Mouse (Mus musculus) C2C12 (cell line): ENCODE measurements around the gene Ugt1a6b. TPM values are rescaled to one million over a fixed set of nuclear protein-coding genes. Genes with fewer than 3 reads are reported as not detected.
"Not testable (repeated sequence)": the region's sequence is repeated elsewhere in the genome, so short reads cannot be mapped to it uniquely, and the experiment has no call there.

ENCODE experiments used
- H3K27me3 ChIP-seq: one replicate; pipeline ENCODE4 v1.6.1; 2011; ENCODE audit not compliant: control insufficient read depth, insufficient read depth, insufficient read length
- H3K36me3 ChIP-seq: one replicate; pipeline ENCODE4 v1.6.1; 2011; ENCODE audit not compliant: control insufficient read depth, insufficient read depth
- H3K4me3 ChIP-seq: one replicate; pipeline ENCODE4 v1.5.1; 2011; ENCODE audit warnings: mild to moderate bottlenecking, control low read depth; ENCODE audit not compliant: poor library complexity, insufficient read depth, severe bottlenecking
- H3K79me2 ChIP-seq: one replicate; pipeline ENCODE4 v1.6.1; 2011; ENCODE audit not compliant: control insufficient read depth, insufficient read depth
- H3K79me3 ChIP-seq: one replicate; pipeline ENCODE4 v1.6.1; 2011; ENCODE audit warnings: low read depth, control low read depth
- H3ac ChIP-seq: one replicate; pipeline ENCODE3; 2011; ENCODE audit warnings: low read depth; ENCODE audit not compliant: control insufficient read depth, insufficient read length
- CEBPB ChIP-seq: IDR thresholded peaks from one replicate; pipeline ENCODE4 v1.6.1; 2011; ENCODE audit warnings: low read depth, mild to moderate bottlenecking, control low read depth, moderate library complexity
- CTCF ChIP-seq: IDR thresholded peaks from one replicate; pipeline ENCODE4 v1.5.1; 2011; ENCODE audit not compliant: control insufficient read depth, insufficient read depth, insufficient read length
- FOSL1 ChIP-seq: IDR thresholded peaks from one replicate; pipeline ENCODE4 v1.8.0; 2011; ENCODE audit warnings: mild to moderate bottlenecking, low read length; ENCODE audit not compliant: poor library complexity, insufficient read depth, severe bottlenecking
- MAX ChIP-seq: IDR thresholded peaks from one replicate; pipeline ENCODE4 v1.6.1; 2011; ENCODE audit warnings: mild to moderate bottlenecking, control low read depth
- MYOD1 ChIP-seq: IDR thresholded peaks from one replicate; pipeline ENCODE4 v1.6.1; 2011; ENCODE audit warnings: low read depth; ENCODE audit not compliant: control insufficient read depth, insufficient read length
- MYOG ChIP-seq: IDR thresholded peaks from one replicate; pipeline ENCODE4 v1.6.1; 2011; ENCODE audit not compliant: control insufficient read depth, insufficient read length; ENCODE audit errors: extremely low read depth
- USF1 ChIP-seq: IDR thresholded peaks from one replicate; pipeline ENCODE4 v1.6.1; 2011; ENCODE audit warnings: low read depth, mild to moderate bottlenecking, control low read depth, moderate library complexity
- polyA plus RNA-seq: library from polyadenylated mRNA; unstranded; fragments of >200 nt; fragmentation: generic; extraction: Trizol; gene quantifications from one replicate; pipeline ENCODE4 v1.2.1, GENCODE M21; 2012; ENCODE audit warnings: missing spikeins

Gene Ugt1a6b
- polyA plus RNA-seq, 1 experiment: not detected

GRCm38 (mm10) chr1:88077128-88077527 is 25.9 kb upstream of the Ugt1a6b start:
- H3K79me2 ChIP-seq: no peaks in the 10 kb centered on the region
- no peaks in the 10 kb centered on the region for H3K79me3 ChIP-seq
- H3K4me3 ChIP-seq: no peak overlapping the region
- peaks cover under 1% of the 10 kb centered on the region for H3K27me3 ChIP-seq
- peak; percentile 67 for TF ChIP-seq USF1
- TF ChIP-seq FOSL1: no peak
- no peak for TF ChIP-seq CEBPB
- no peak for TF ChIP-seq MAX
- TF ChIP-seq CTCF: no peak
- TF ChIP-seq MYOG: no peak
- no peak overlapping the region for H3ac ChIP-seq
- H3K36me3 ChIP-seq: no peaks in the 10 kb centered on the region

- H3K4me3 ChIP-seq: no peak overlapping the region
These were observed 21.4 kb upstream of the Ugt1a6b start for GRCm38 (mm10) chr1:88081670-88082069.

GRCm38 (mm10) chr1:88086125-88086524 is 16.9 kb upstream of the Ugt1a6b start:
- Histone ChIP-seq H3K79me2 (no peaks in the 10 kb centered on the region), H3ac (no peak overlapping the region), H3K4me3 (no peak overlapping the region), H3K79me3 (no peaks in the 10 kb centered on the region), H3K27me3 (peaks cover 19% of the 10 kb centered on the region), H3K36me3 (no peaks in the 10 kb centered on the region)
- no peak for TF ChIP-seq MAX
- TF ChIP-seq CEBPB: no peak
- TF ChIP-seq CTCF: no peak
- TF ChIP-seq MYOD1: no peak
- no peak for TF ChIP-seq FOSL1
- no peak for TF ChIP-seq MYOG

More at GRCm38 (mm10) chr1:88081670-88082069, 21.4 kb upstream of the Ugt1a6b start:
- Histone ChIP-seq H3K79me3 (no peaks in the 10 kb centered on the region), H3K79me2 (no peaks in the 10 kb centered on the region), H3K27me3 (peaks cover 6% of the 10 kb centered on the region), H3ac (no peak overlapping the region), H3K36me3 (no peaks in the 10 kb centered on the region)
- TF ChIP-seq CTCF (no peak), MYOG (no peak), MAX (no peak), CEBPB (no peak), MYOD1 (no peak), USF1 (no peak), FOSL1 (no peak)

- no peak within 1 kb of the TSS for H3K4me3 ChIP-seq
- no peaks in the 10 kb centered on the region for H3K79me2 ChIP-seq
- peaks cover 14% of the 10 kb centered on the region for H3K27me3 ChIP-seq
- no peak for TF ChIP-seq USF1
- no peak for TF ChIP-seq MYOD1
- no peak for TF ChIP-seq FOSL1
- no peak for TF ChIP-seq CEBPB
- no peak within 1 kb of the TSS for H3ac ChIP-seq
- no peaks in the 10 kb centered on the region for H3K36me3 ChIP-seq
- no peaks in the 10 kb centered on the region for H3K79me3 ChIP-seq
These were observed 15.5 kb upstream of the Ugt1a6b start, which contains the start of gene Ugt1a8 for GRCm38 (mm10) chr1:88087513-88087912. TSS of gene Ugt1a8 (plus strand) at chr1:88087813.

GRCm38 (mm10) chr1:88092341-88092740 is 10.7 kb upstream of the Ugt1a6b start:
- no peaks in the 10 kb centered on the region for H3K36me3 ChIP-seq
- no peaks in the 10 kb centered on the region for H3K79me2 ChIP-seq
- H3K4me3 ChIP-seq: no peak overlapping the region
- no peak overlapping the region for H3ac ChIP-seq
- peaks cover 13% of the 10 kb centered on the region for H3K27me3 ChIP-seq
- H3K79me3 ChIP-seq: no peaks in the 10 kb centered on the region
- TF ChIP-seq MYOD1 (no peak), FOSL1 (no peak), USF1 (no peak), MYOG (no peak), CEBPB (no peak), CTCF (no peak), MAX (no peak)

- H3K36me3 ChIP-seq, H3K27me3 ChIP-seq, H3ac ChIP-seq, H3K4me3 ChIP-seq, H3K79me3 ChIP-seq, H3K79me2 ChIP-seq: not testable (repeated sequence)
- TF ChIP-seq CTCF: peak; percentile 2
These were observed 8.8 kb upstream of the Ugt1a6b start for GRCm38 (mm10) chr1:88094270-88094676.
